Mouse (Mus musculus) kidney, adult 2 months (tissue): ENCODE measurements around the gene Them7.

Experiments used
- CTCF ChIP-seq: fragments of 200-500 bp; conservative IDR thresholded peaks from 2 replicates; pipeline ENCODE4 v1.5.1; 2011; ENCODE audit warnings: low read depth, mild to moderate bottlenecking, control low read depth, low read length, moderate library complexity, mixed read lengths; ENCODE audit not compliant: insufficient read depth, insufficient read length
- POLR2A ChIP-seq: fragments of 200-500 bp; IDR thresholded peaks from one replicate; pipeline ENCODE4 v1.6.1; 2011; ENCODE audit warnings: low read depth, low read length, control low read depth

- TF ChIP-seq CTCF (no peak), POLR2A (no peak)
Measured at GRCm38 (mm10) chr2:105206563-105207174, 17.5 kb upstream of the Them7 start.
